Mouse (Mus musculus) MEL-GATA-1-ER (cell line): Measurements from ENCODE around the gene Nop14.
"Not testable (repeated sequence)": the region's sequence is repeated elsewhere in the genome, so short reads cannot be mapped to it uniquely, and the experiment has no call there.

Experiments used
- DNase-seq: peaks from one replicate; pipeline ENCODE4 v3.0.0-alpha.2; 2012; ENCODE audit warnings: low read depth; ENCODE audit errors: extremely low read depth

Nop14 gene

GRCm38 (mm10) chr5:34632996-34633395 is 27.0 kb downstream of the Nop14 start:
- DNase-seq: no peak

DNA sequence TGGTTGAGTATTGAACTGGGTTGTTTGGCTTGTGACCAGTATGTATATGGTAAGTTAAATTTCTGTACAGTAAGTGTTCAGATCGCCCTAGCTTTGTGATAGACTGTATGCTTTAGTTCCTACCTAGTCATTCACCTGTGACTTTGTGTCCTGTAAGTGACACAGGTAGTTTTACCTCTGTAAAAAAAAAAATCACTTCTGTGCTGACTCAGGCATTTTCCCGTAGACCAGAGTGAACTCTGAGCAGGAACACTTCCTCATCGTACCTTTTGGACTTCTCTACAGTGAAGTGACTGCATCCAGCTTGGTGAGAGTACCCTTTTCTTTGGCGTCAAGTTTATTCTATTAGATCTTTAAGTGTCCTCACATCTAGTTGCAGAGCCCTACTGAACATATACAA is 50.0 kb downstream of the Nop14 start:
- DNase-seq: no peak

GRCm38 (mm10) chr5:34608226-34608625 is 51.7 kb downstream of the Nop14 start:
- no peak for DNase-seq

DNA sequence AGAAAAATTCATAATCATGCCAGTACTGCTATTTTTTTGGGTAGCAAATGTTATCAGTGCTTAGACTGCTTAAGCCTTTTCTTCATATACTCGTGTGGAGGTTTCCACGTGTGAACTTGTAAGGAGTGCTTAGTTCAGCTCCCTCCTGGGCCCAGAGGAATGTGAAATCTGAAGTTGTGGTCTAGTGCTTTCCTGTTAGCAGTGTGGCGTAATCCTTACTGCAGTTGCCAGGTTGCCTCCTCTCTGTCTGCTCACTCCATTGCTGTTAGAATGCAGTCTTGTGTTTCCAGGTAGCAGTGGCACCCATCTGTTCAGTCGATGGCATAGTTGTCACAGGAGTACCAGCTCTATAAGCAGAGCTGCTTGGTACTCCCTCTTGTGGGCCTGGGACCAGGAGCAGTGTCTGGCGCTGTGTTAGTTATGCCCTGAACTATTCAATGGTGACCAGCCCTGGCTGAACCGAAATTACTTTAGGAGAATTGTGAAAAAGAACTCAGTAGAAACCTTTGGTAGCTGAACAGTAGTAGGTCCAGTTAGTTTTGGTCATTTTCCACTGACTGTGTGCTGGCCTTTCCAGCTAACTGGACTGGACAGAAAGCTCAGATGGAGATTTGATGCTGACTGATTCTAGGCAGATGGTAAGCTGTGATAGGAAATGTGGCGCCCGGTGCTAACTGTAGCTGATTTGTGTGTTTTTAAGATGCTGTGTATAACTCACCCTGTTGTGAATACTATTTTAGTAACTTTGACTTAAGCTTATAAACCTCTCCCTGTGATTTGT is 52.7 kb downstream of the Nop14 start:
- DNase-seq: no peak

DNA sequence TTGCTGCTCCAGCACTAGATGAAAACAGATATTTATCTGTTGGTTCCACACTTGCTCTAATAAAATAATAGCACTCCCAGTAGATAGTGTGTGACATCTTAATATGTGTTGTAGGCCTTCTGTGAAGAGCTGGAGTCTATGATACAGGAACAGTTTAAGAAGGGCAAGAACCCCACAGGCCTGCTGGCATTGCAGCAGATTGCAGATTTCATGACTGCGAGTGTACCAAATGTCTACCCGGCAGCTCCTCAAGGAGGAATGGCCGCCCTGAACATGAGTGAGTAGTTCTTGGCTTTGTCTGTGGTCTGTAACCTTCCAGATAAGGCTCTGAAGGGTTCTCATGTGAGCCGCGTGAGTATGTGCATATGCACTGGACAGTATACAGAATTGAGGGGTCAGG is 55.4 kb downstream of the Nop14 start:
- DNase-seq: no peak

DNA sequence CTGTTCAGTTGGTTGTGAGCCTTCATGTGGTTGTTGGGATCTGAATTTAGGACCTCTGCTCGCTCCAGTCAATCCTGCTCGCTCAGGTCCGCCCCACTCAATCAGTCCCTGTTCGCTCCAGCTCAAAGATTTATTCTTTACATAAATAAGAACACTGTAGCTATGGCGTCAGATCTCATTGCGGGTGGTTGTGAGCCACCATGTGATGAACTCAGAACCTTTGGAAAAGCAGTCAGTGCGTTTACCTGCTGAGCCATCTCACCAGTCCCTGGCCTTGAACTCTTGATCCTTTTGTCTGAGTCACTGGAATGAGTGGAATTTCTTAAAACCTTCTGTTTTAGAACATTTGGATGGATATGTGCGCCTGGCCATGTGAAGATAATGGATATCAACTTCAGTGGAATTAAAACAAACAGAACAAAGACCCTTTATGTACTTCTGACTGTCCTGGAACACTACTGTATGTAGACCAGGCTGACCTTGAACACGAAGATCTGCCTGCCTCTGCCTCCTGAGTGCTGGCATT is 66.7 kb downstream of the Nop14 start:
- no peak for DNase-seq

DNA sequence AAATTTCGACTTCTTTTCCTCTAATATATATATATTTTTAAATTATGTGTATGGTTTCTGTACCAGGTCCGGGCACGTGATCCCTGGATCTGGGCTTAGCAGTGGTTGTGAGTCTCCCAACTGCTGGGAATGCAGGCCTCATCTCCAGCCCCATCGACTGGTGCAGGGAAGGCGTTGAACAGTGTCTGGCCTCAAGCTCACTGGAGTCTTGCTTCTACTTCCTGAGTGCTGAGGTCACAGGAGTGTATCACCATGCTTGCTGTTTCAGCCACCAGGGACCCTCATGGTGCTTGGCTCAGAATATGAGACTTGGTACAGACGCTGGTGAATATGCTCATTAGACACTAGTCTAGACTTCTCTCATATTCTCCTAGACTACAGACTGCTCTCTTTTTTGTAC is 67.3 kb downstream of the Nop14 start:
- DNase-seq: no peak

DNA sequence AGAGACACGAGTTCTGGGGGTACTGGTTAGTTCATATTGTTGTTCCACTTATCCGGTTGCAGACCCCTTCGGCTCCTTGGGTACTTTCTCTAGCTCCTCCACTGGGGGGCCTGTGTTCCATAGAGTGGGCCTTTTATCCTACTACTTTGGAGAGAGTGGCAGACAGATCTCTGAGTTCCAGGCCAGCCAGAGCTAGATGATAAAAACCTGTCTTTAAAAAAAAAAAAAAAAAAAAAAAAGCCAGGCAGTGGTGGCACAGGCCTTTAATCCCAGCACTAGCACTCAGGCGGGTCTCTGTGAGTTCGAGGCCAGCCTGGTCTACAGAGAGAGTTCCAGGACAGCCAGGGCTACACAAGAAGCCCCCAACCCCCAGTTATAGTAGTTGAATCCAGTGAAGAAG is 67.7 kb downstream of the Nop14 start:
- DNase-seq: not testable (repeated sequence)

DNA sequence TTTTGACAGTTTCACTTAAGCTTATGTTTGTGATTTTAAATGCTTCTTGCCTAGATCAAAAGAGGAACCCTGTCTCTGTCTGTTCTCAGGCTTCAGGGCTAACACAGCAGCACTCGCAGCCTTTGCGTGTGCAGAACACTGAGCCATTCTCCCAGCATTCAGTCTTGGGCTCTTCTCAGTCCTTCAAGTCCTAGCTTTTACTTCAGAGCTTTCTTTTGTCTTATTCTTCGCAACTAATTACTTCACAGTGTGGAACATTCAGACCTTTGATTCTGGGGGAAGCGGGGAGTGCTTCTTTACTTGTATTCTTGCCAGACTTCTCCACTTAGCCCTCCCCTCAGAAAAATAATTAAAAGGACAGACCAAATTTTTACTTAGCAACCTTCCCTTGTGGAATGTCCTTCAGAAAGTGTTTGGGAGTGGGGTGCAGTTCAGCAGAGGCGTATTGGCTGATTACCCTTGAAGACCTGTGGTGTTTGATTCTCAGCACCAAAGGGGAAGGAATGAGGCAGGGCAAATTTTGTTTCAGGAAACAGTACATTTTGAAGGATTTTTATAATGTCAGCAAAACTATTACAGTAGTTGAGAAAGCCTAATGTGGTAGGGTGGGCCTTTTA is 68.5 kb downstream of the Nop14 start:
- DNase-seq: no peak

DNA sequence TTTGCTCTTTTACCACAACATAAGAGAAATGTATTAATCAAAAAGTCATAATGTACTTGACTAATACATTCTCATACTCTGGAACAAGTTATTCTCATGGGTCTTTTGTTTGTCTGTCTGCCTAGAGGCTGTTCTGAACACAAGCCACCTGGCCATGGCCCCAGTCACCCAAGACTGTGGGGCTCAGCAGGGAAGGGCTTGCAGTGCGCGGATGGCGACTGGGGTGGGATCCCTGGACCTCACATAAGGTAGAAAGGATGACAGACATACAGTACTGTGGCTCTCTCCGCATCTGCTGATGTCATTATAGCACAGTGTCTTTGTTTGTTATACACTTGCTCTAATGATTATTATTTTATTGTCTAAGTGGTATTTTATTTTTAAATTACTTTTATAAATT is 69.2 kb downstream of the Nop14 start:
- DNase-seq: no peak

GRCm38 (mm10) chr5:34590059-34590458 is 69.9 kb downstream of the Nop14 start:
- no peak for DNase-seq
